Mouse (Mus musculus): ENCODE results near the gene Chit1.

Gene Chit1

DNA sequence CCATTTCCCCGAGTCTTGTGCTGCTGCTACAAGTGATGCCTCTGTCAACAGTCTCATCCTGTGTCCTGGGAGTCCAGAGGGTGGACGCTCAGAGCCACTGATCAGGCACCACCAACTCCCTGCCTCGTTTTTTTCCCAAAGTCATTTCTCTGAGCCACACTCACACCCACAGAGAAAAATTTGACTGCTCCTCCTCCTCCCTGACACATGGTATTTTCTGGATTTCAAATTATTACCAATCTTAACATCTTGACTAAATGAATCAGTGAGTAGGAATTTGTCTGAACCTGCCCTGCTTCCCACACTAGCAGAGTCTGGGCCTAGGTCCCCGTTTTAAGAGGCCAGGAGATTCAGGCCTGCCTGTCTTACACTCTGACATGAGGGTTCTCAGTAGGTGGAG lies 81.0 kb downstream of the Chit1 start:
- no peak for DNase-seq

DNA sequence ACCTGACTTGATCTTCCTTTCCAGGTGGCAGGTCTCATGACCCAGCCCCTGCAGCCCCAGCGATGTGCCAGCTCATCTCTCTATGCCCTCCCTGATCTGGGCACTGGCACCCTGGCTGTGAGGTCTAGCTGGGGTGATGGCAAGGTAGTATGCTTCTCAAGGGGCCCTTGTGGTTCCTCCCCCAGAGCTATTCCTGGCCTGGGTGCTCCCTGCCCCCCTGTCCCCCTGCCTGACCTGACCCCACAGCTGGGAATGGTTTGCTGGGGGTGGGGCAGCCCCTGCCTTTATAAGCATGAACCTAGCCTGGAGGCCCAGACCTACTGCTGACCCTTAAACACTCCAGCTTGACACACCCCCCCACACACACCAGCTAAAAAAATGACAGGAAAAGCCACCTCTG lies 82.1 kb downstream of the Chit1 start, which contains the start of gene Mybph:
Gene Mybph (plus strand): TSS at position 323 of the 400 bp plus-strand sequence.
- peak; percentile 56 for DNase-seq

DNA sequence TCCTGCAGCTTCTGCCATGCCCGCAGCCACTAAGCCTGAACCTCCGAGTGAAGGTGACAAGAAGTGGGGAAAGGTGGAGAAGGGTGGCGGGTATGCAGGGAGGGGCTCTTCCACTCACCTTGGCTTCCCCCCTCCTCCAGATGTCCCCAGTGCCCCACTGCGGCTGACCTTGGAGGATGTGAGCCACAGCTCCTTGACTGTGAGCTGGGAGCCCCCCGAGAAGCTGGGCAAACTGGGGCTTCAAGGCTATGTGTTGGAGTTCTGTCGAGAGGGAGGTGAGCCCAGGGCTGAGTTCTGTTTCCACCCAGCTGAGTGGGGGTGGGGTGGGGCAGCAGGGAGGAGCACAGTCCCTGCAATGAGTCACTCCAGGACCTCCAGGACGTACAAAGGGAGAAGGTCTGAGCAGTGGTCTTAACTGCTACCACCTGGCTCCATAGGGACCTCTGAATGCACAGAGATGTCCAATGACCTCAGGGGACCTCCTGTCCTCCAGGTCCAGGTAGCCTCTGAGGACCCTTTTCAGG lies 82.7 kb downstream of the Chit1 start:
- DNase-seq = peak; percentile 54

DNA sequence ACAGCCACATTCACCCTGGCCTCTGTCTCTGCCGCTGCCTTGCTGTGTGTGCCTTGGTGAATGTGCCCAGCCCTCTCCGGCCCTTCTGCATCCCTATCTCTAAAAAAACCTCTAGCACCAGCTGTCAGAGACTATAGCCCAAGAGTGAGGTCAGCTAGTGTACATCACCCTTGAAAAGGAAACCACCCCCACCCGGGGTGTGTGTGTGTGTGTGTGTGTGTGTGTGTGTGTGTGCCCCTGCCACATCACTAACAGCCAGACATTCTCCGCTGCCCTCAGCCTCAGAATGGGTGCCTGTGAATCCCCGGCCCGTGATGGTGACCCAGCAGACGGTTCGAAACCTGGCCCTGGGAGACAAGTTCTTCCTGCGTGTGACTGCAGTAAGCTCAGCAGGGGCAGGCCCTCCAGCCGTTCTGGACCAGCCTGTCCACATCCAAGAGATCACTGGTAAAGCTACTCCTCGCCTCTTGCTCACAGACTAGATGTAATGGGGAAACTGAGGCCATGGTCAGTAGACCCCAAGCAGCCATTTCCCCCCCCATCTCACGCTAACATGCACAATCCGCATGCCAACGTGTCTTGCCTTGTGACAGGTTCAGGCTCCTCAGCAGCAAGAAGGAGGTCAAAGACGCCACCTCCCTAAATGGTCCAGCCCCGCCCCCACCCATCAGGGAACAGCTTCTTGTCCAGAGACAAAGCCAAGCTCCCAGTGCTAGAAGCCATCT lies 83.4 kb downstream of the Chit1 start:
- peak; percentile 49 for DNase-seq

DNA sequence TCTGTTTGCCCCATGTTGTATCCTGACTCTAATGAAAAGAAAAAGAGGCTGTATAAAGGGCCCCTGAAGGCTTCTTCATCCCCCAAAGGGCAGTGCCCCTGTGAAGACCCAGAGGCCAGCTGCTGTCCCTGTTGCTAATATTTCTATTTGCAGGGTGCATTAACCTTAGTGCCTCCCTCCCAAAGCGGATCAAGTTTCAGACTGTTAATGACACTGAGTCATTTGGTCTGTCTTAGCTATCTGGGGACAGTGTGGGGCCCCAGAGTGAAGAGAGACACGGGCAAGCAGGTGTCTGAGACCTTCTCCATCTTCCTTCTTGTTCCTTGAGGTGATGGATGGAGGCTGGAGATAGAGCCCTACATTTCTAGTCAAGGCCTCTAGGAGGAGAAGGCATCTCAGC lies 84.1 kb downstream of the Chit1 start:
- no peak for DNase-seq

DNA sequence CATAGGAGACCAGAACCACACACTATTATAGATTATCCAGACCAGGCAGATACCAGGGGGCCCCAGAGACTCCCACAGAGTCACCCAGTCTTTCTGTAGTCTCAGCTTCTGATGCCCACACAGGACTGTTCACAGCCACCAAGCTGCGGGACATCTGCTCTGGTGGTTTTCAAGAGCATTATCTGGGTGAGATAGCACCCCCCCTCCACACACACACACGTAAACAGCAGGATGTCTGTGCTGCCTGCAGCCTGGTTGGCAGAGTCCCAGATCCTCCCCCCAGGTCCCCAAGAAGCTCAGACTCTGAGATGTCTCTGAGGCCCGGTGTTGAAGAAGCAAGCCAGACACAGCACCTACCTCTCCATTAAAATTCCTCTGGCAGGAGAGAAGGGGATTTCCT lies 84.5 kb downstream of the Chit1 start:
- no peak for DNase-seq

DNA sequence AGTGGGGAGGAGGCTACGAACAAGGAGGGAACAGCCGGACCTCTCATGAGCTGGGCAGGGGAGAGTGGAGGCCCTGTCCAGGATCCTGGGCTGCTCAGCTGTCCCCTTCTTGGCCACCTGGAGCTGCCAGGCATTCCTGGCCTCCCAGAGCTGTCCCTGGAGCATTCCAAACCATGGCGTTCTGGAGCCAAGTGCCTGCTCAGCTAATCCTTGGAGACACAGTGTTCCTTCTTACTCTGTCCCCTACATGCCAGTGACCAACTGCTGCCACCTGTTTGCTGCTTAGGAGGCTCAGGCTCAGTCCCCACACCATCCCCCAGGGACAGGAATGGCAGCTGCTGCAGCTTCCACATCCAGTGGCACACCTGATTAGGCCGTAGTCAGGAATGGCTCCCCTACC lies 84.9 kb downstream of the Chit1 start:
- DNase-seq = peak; percentile 87

DNA sequence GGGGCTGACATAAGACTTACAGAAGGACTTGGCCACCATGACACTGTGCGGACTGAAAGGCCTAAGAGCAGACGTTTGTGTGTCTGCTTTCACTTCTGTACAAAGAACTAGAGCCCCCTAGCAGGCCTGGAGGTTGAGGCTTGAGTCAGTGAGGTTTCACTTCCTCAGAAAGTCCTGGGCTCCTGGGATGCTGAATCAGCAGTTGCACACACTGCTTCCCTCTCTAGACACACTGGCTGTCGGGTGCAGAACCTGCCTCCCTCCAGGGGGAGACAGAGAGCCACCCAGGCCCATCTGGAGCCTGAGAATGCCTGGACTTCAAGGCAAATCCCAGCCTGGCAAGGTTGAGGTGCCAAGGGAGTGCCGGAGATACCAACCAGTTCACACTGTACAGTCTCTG lies 85.3 kb downstream of the Chit1 start:
- peak; percentile 82 for DNase-seq

DNA sequence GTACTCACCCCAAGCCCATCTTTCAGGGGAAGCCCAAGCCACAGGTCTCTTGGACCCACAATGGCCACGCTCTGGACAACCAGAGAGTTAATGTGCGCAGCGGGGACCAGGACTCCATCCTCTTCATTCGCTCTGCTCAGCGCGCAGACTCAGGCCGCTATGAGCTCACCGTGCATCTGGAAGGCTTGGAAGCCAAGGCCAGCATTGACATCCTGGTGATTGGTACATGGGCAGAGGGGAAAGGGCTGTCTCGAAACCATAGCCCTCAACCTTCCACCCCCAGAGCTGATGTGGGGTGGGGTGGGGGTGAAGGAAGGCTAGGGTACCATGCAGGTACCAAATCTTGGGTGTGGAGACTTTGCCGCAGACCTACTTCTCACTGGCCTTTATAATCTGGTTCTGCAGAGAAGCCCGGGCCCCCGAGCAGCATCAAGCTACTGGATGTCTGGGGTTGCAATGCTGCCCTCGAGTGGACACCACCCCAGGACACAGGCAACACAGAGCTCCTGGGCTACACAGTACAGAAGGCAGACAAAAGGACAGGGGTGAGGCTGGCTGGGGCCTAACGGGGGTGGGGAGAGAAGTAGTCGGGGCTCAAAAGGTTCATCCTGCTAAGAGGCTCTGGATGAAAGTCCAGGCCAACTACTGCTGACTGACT lies 86.4 kb downstream of the Chit1 start:
- peak; percentile 50 for DNase-seq

DNA sequence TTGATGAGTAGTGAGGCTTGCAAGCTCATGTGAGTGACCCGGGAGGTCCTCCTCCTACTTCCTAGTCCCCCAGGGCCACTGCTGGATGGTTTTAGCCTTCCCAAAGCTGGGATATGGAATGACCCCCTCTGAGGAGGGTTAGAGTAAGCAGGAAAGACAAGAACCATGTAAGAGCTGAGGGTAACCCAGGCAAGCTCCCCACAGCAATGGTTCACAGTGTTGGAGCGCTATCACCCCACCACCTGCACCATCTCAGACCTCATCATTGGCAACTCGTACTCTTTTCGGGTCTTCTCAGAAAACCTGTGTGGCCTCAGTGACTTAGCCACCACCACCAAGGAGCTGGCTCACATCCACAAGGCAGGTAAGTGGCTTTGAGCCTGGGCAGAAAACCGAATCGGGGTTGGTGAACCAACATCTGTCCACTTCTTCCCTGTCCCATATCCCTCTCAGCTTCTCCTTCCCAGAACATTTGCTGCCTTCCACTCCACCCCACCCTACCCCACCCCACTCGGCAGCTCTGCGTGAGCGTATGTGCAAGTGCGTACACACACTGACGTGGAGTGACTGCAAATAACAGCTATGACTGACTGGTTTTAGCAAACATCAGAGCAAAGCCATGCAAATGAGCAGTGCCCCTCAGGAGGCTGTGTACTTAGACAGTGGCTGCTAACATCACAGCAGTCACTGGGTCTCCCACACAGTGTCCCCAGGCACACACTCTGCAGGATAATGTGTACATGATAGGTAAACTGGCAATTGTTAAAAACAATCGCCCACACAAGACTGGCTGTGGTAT lies 87.4 kb downstream of the Chit1 start:
- peak; percentile 37 for DNase-seq

DNA sequence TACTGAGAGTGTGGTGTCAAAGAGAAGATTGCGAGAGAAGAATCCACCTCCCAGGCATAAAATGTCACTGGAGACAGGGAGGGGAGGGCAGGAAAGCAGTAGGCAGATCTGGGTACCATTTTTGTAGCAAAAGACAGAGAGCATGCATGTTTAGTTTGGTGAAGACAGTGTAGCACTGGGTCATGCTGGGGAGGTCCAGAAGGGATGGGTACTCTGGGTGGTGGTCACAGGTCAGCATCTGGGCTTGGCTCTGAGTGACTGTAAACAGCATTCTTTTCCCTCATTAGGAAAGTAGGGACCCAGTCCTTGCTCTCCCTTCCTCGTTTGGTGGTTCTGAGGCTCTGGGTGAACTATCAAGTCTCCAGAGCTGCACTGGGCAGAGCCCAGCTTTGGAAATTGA lies 89.4 kb downstream of the Chit1 start:
- DNase-seq = no peak
